Mouse (Mus musculus) MEL (cell line): ENCODE data around the gene Fam129c. TPM values are rescaled to one million over a fixed set of nuclear protein-coding genes. Genes with fewer than 3 reads are reported as not detected.

Source experiments
- DNase-seq: peaks from one replicate; pipeline ENCODE4 v3.0.0; 2011; ENCODE audit warnings: low read depth, low spot score
- H3K27ac ChIP-seq: 2 replicates; pipeline ENCODE4 v1.5.1; 2012; ENCODE audit warnings: low read depth, mild to moderate bottlenecking, control low read depth, low read length, moderate library complexity; ENCODE audit not compliant: control insufficient read depth
- H3K27me3 ChIP-seq, 2 experiments: fragments of 150-350 bp in 1 of 2; sonication (generic) in 1 of 2; 2 replicates each; pipeline ENCODE4 v1.6.1; 2012; ENCODE audit warnings: low read length in 2 of 2, mild to moderate bottlenecking in 2 of 2, improper control_type of control experiment in 1 of 2, moderate library complexity in 1 of 2; ENCODE audit not compliant: insufficient read depth in 2 of 2, control insufficient read depth in 1 of 2
- H3K36me3 ChIP-seq, 2 experiments: 2 replicates each; pipeline ENCODE4 v1.6.1; 2012 to 2014; ENCODE audit warnings: low read length in 2 of 2, improper control_type of control experiment in 1 of 2, inconsistent platforms in 1 of 2, mild to moderate bottlenecking in 1 of 2; ENCODE audit not compliant: insufficient read depth in 2 of 2, control insufficient read depth in 1 of 2
- H3K4me1 ChIP-seq, 2 experiments: fragments of 150-350 bp in 1 of 2; sonication (generic) in 1 of 2; 2 replicates each; pipeline ENCODE4 v1.6.1; 2012; ENCODE audit warnings: low read length in 2 of 2, improper control_type of control experiment in 1 of 2, mild to moderate bottlenecking in 1 of 2; ENCODE audit not compliant: insufficient read depth in 2 of 2, control insufficient read depth in 1 of 2
- H3K4me3 ChIP-seq, 2 experiments: fragments of 150-350 bp in 1 of 2; sonication (generic) in 1 of 2; 2 replicates each; pipeline ENCODE4 v1.5.1; 2012; ENCODE audit warnings: low read depth in 2 of 2, low read length in 2 of 2, mild to moderate bottlenecking in 2 of 2, moderate library complexity in 2 of 2, control low read depth in 1 of 2, improper control_type of control experiment in 1 of 2; ENCODE audit not compliant: control insufficient read depth in 1 of 2, insufficient read depth in 1 of 2
- H3K79me2 ChIP-seq: 2 replicates; pipeline ENCODE4 v1.6.1; 2012; ENCODE audit warnings: mild to moderate bottlenecking, low read length, moderate library complexity; ENCODE audit not compliant: control insufficient read depth, poor library complexity, insufficient read depth
- H3K9ac ChIP-seq: 2 replicates; pipeline ENCODE4 v1.6.1; 2012; ENCODE audit warnings: low read depth, mild to moderate bottlenecking, control low read depth, low read length, moderate library complexity; ENCODE audit not compliant: control insufficient read depth, poor library complexity, severe bottlenecking
- H3K9me3 ChIP-seq: fragments of 150-350 bp; sonication (generic); replicated peaks from 2 replicates; pipeline ENCODE4 v1.6.1; 2012; ENCODE audit warnings: mild to moderate bottlenecking, low read length, improper control_type of control experiment, moderate library complexity; ENCODE audit not compliant: insufficient read depth
- CHD1 ChIP-seq: IDR thresholded peaks from 2 replicates; pipeline ENCODE4 v1.6.1; 2012; ENCODE audit warnings: low read depth, mild to moderate bottlenecking, inconsistent platforms, low read length, improper control_type of control experiment
- CHD2 ChIP-seq: IDR thresholded peaks from 2 replicates; pipeline ENCODE4 v1.6.1; 2011; ENCODE audit warnings: low read length, improper control_type of control experiment
- CTCF ChIP-seq, 3 experiments: IDR thresholded peaks in 2 of 3; conservative IDR thresholded peaks in 1 of 3; 2 replicates each; pipeline ENCODE4 v1.5.1; 2011 to 2012; ENCODE audit warnings: low read length in 3 of 3, low read depth in 2 of 3, mild to moderate bottlenecking in 2 of 3, improper control_type of control experiment in 1 of 3, inconsistent platforms in 1 of 3, mixed read lengths in 1 of 3, moderate library complexity in 1 of 3; ENCODE audit not compliant: control insufficient read depth in 1 of 3, insufficient read depth in 1 of 3, poor library complexity in 1 of 3, severe bottlenecking in 1 of 3
- E2F4 ChIP-seq: IDR thresholded peaks from 2 replicates; pipeline ENCODE4 v1.6.1; 2011; ENCODE audit warnings: low read depth, low read length, improper control_type of control experiment, borderline replicate concordance
- ELF1 ChIP-seq: IDR thresholded peaks from 2 replicates; pipeline ENCODE4 v1.6.1; 2014; ENCODE audit warnings: low read depth, mild to moderate bottlenecking, inconsistent platforms, low read length, improper control_type of control experiment, moderate library complexity
- EP300 ChIP-seq, 2 experiments: IDR thresholded peaks; 2 replicates each; pipeline ENCODE4 v1.6.1; 2011; ENCODE audit warnings: improper control_type of control experiment in 2 of 2, low read length in 2 of 2, low read depth in 1 of 2, mild to moderate bottlenecking in 1 of 2
- GABPA ChIP-seq: IDR thresholded peaks from 2 replicates; pipeline ENCODE4 v1.6.1; 2012; ENCODE audit warnings: low read depth, mild to moderate bottlenecking, inconsistent platforms, low read length, improper control_type of control experiment, moderate library complexity
- HCFC1 ChIP-seq: IDR thresholded peaks from 2 replicates; pipeline ENCODE4 v1.6.1; 2012; ENCODE audit warnings: low read depth, mild to moderate bottlenecking, inconsistent platforms, low read length, improper control_type of control experiment, moderate library complexity
- JUND ChIP-seq: IDR thresholded peaks from 2 replicates; pipeline ENCODE4 v1.6.1; 2011; ENCODE audit warnings: low read depth, mild to moderate bottlenecking, improper control_type of control experiment, low read length
- KAT2A ChIP-seq: conservative IDR thresholded peaks from 2 replicates; pipeline ENCODE4 v1.6.1; 2012; ENCODE audit warnings: low read depth, low read length, improper control_type of control experiment, inconsistent platforms
- MAX ChIP-seq: IDR thresholded peaks from 2 replicates; pipeline ENCODE4 v1.6.1; 2011; ENCODE audit warnings: low read length, improper control_type of control experiment
- MAZ ChIP-seq: IDR thresholded peaks from 2 replicates; pipeline ENCODE4 v1.6.1; 2012; ENCODE audit warnings: low read depth, mild to moderate bottlenecking, inconsistent platforms, low read length, improper control_type of control experiment
- MXI1 ChIP-seq: IDR thresholded peaks from 2 replicates; pipeline ENCODE4 v1.6.1; 2011; ENCODE audit warnings: mild to moderate bottlenecking, low read depth, low read length, improper control_type of control experiment
- MYC ChIP-seq: IDR thresholded peaks from 2 replicates; pipeline ENCODE4 v1.6.1; 2011; ENCODE audit warnings: low read depth, mild to moderate bottlenecking, low read length, improper control_type of control experiment, moderate library complexity
- NELFE ChIP-seq: IDR thresholded peaks from 2 replicates; pipeline ENCODE4 v1.6.1; 2011; ENCODE audit warnings: low read depth, low read length, improper control_type of control experiment
- NRF1 ChIP-seq: IDR thresholded peaks from 2 replicates; pipeline ENCODE4 v1.6.1; 2014; ENCODE audit warnings: low read depth, mild to moderate bottlenecking, inconsistent platforms, low read length, improper control_type of control experiment, moderate library complexity; ENCODE audit not compliant: poor library complexity, insufficient read depth, severe bottlenecking
- POLR2A ChIP-seq, 2 experiments: IDR thresholded peaks; 2 replicates each; pipeline ENCODE4 v1.6.1; 2011 to 2012; ENCODE audit warnings: low read length in 2 of 2, mild to moderate bottlenecking in 2 of 2, control low read depth in 1 of 2, improper control_type of control experiment in 1 of 2, low read depth in 1 of 2, moderate library complexity in 1 of 2; ENCODE audit not compliant: control insufficient read depth in 1 of 2, insufficient read depth in 1 of 2, poor library complexity in 1 of 2
- POLR2AphosphoS2 ChIP-seq: IDR thresholded peaks from 2 replicates; pipeline ENCODE4 v1.6.1; 2011; ENCODE audit warnings: low read length, improper control_type of control experiment
- POLR2AphosphoS5 ChIP-seq: IDR thresholded peaks from 2 replicates; pipeline ENCODE4 v1.6.1; 2012; ENCODE audit warnings: low read depth, borderline replicate concordance, mild to moderate bottlenecking, inconsistent platforms, low read length, moderate library complexity, mixed read lengths
- RCOR1 ChIP-seq: IDR thresholded peaks from 2 replicates; pipeline ENCODE4 v1.6.1; 2012; ENCODE audit warnings: low read depth, mild to moderate bottlenecking, inconsistent platforms, low read length, improper control_type of control experiment
- SIN3A ChIP-seq: IDR thresholded peaks from 2 replicates; pipeline ENCODE4 v1.6.1; 2012; ENCODE audit warnings: low read length, improper control_type of control experiment, inconsistent platforms
- TAL1 ChIP-seq: IDR thresholded peaks from 2 replicates; pipeline ENCODE4 v1.6.1; 2012; ENCODE audit warnings: mild to moderate bottlenecking, inconsistent platforms, low read length, moderate library complexity, mixed read lengths
- USF1 ChIP-seq: IDR thresholded peaks from 2 replicates; pipeline ENCODE4 v1.6.1; 2014; ENCODE audit warnings: low read depth, mild to moderate bottlenecking, inconsistent platforms, low read length, improper control_type of control experiment, moderate library complexity
- ZKSCAN1 ChIP-seq: IDR thresholded peaks from 2 replicates; pipeline ENCODE4 v1.6.1; 2012; ENCODE audit warnings: low read depth, mild to moderate bottlenecking, inconsistent platforms, low read length, improper control_type of control experiment, moderate library complexity
- ZMIZ1 ChIP-seq: IDR thresholded peaks from 2 replicates; pipeline ENCODE4 v1.6.1; 2012; ENCODE audit warnings: low read depth, mild to moderate bottlenecking, inconsistent platforms, low read length, improper control_type of control experiment, moderate library complexity
- ZNF384 ChIP-seq: IDR thresholded peaks from 2 replicates; pipeline ENCODE4 v1.6.1; 2012; ENCODE audit warnings: low read depth, mild to moderate bottlenecking, inconsistent platforms, low read length, improper control_type of control experiment
- polyA plus RNA-seq, 2 experiments: library from polyadenylated mRNA; stranded (reverse) in 1 of 2; unstranded in 1 of 2; fragments of >175 nt in 1 of 2; fragments of >200 nt in 1 of 2; gene quantifications; 2 replicates each; pipeline versions ENCODE4 v1.2.1 to v1.2.4; 2012; ENCODE audit warnings: low replicate concordance in 2 of 2, low read depth in 1 of 2; ENCODE audit not compliant: insufficient read length in 2 of 2, insufficient read depth in 1 of 2, missing spikeins in 1 of 2
- total RNA-seq: library from RNA; depleted of rRNA; stranded (reverse); fragments of 300-350 nt; gene quantifications from 2 replicates; pipeline ENCODE4 v1.2.3, GENCODE M21; 2012

Gene Fam129c
- total and polyA plus RNA-seq, 3 experiments: 7.6 to 8.3 TPM; not detected in 1

DNA sequence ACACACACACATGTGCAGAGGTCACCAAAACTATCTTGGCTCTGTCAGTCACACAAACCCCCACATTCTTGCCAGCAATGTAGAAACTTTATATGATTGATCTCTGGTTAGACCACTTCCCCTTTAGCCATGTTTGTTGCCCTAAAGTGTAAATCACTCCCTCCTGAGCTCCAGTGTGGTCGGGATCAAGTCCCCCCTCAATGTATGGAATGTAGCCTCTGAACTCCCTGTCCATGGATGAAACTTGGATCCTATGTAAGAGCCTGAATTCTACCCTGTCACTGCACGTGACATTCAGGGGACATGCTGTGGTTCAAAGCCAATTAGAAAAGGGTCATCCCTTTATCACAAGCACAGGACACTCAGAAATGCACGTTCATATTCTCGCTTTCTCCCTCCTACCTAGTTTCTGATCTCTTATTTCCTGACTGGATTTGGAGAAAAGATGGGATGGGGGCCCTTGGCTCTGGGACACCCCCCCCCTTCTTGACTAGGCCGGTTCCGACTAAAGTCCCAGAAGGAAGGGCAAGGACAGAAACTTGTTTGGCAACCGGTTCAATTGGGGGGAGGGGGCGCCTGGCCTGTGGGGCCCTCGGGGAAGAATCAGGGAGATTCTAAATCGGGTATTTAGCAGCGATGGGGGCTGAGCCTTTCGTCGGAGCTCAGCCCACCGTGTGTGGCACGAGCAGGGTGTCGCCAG, 31.1 kb downstream of the Fam129c start:
- H3K4me1 ChIP-seq: peaks cover 2 to 35% of the 10 kb centered on the region in 2 experiments; a peak in 3 of 4 replicates
- H3K36me3 ChIP-seq: peaks cover 0 to 12% of the 10 kb centered on the region in 2 experiments; a peak in 2 of 4 replicates
- no peaks in the 10 kb centered on the region for H3K27me3 ChIP-seq
- TF ChIP-seq MYC: peak; percentile 21; the same call in 1 of the 2 replicates
- TF ChIP-seq SIN3A: no peak
- no peak for TF ChIP-seq MXI1
- no peak for TF ChIP-seq MAZ
- TF ChIP-seq ELF1: no peak
- TF ChIP-seq USF1: peak; percentile 41; the same call in 1 of the 2 replicates
- no peak for TF ChIP-seq MAX
- no peak for TF ChIP-seq TAL1
- no peak for TF ChIP-seq JUND
- H3K9me3 ChIP-seq: no peaks in the 10 kb centered on the region
- H3K9ac ChIP-seq: peak overlapping the region; percentile 68
- no peak overlapping the region for H3K27ac ChIP-seq
- peak overlapping the region; percentile 64 to 88 for H3K4me3 ChIP-seq
- DNase-seq: peak; percentile 62
- H3K79me2 ChIP-seq: no peaks in the 10 kb centered on the region; the same call in 1 of the 2 replicates

DNA sequence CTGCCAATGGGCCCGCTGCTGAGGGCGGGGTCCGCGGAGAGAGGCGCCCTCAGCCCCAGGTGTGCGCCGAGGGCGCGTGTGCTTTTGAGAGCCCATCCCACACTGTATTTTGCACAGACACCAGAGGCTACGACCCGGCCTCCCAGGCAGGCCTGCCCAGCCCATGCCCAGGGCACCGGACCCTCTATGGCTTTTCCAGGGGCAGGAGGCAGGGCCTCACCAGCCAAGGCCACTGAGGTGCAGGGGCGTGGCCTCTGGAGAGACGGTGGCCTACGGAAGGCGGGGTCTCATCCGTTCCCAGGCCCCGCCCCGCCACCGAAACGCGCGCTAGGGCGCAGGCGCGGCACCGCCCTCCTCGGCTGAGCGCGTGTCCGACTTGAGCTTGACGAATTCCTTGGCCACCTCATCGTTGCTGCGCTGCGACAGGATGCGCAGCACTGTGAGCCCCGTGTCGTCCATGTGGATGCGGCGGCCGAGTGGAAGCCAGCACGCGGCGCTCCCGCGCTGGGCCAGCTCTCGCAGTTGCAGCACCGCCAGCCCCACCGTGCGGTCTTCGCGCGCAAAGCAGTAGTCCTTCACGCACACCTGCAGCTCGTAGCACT, 31.7 kb downstream of the Fam129c start:
- peaks cover 0 to 12% of the 10 kb centered on the region in 2 experiments; a peak in 2 of 4 replicates for H3K36me3 ChIP-seq
- no peak for TF ChIP-seq GABPA
- peak; percentile 89 for TF ChIP-seq MAX
- TF ChIP-seq KAT2A: no peak
- 0 out of 2 replicates have a peak, but pooled peaks have one; percentile 67 for TF ChIP-seq MAZ
- peak; percentile 64; the same call in 1 of the 2 replicates for TF ChIP-seq POLR2AphosphoS5
- no peak for TF ChIP-seq ZNF384
- TF ChIP-seq CHD2: no peak
- no peak for TF ChIP-seq EP300 (IDR thresholded peaks at IDR 0.05; ENCODE audit: low read depth in 1 of 2, low read length in 2 of 2)
- TF ChIP-seq CHD1: no peak
- TF ChIP-seq SIN3A: 0 out of 2 replicates have a peak, but pooled peaks have one; percentile 0
- TF ChIP-seq NELFE: peak; percentile 86
- no peak for TF ChIP-seq ZKSCAN1
- TF ChIP-seq MXI1: peak; percentile 76
- TF ChIP-seq POLR2AphosphoS2: peak; percentile 50; the same call in 1 of the 2 replicates
- peak; percentile 85 for TF ChIP-seq NRF1
- peak in 2 of 3 experiments; percentile 7 to 20; a peak in 2 of 6 replicates for TF ChIP-seq CTCF (IDR thresholded peaks at IDR 0.05 in 2 of 3, conservative IDR thresholded peaks at IDR 0.05 in 1 of 3; ENCODE audit: control insufficient read depth in 1 of 3, insufficient read depth in 1 of 3, low read depth in 2 of 3, low read length in 3 of 3, poor library complexity in 1 of 3, severe bottlenecking in 1 of 3)
- no peak for TF ChIP-seq RCOR1
- TF ChIP-seq POLR2A (IDR thresholded peaks at IDR 0.05; ENCODE audit: control insufficient read depth in 1 of 2, insufficient read depth in 1 of 2, low read depth in 1 of 2, low read length in 2 of 2, poor library complexity in 1 of 2): peak; percentile 79 to 91
- 0 out of 2 replicates have a peak, but pooled peaks have one; percentile 22 for TF ChIP-seq USF1
- TF ChIP-seq MYC: peak; percentile 72; the same call in 1 of the 2 replicates
- TF ChIP-seq ZMIZ1: peak; percentile 23; the same call in 1 of the 2 replicates
- TF ChIP-seq E2F4: no peak
- TF ChIP-seq TAL1: no peak
- TF ChIP-seq HCFC1: 0 out of 2 replicates have a peak, but pooled peaks have one; percentile 41
- TF ChIP-seq, all 39 proteins: peak for 14
- H3K4me1 ChIP-seq: peaks cover 2 to 35% of the 10 kb centered on the region in 2 experiments; a peak in 3 of 4 replicates
- no peak overlapping the region; the same call in 1 of the 2 replicates for H3K27ac ChIP-seq
- DNase-seq: peak; percentile 94
- peak overlapping the region; percentile 68 for H3K9ac ChIP-seq
- H3K9me3 ChIP-seq: no peaks in the 10 kb centered on the region
- peak overlapping the region; percentile 64 to 88 for H3K4me3 ChIP-seq
- H3K79me2 ChIP-seq: no peaks in the 10 kb centered on the region; the same call in 1 of the 2 replicates
- no peaks in the 10 kb centered on the region for H3K27me3 ChIP-seq
